Mouse (Mus musculus) liver, adult (tissue): ENCODE measurements around the gene Atmin.
A peak's percentile ranks its signal among the peaks of the same experiment; 100 is the strongest.

Experiments used
- GATA4 ChIP-seq: IDR thresholded peaks from 2 replicates; pipeline ENCODE4 v1.6.1; 2014; ENCODE audit warnings: mild to moderate bottlenecking, low read length; ENCODE audit not compliant: insufficient replicate concordance

Gene Atmin

GRCm38 (mm10) chr8:116993095-116993867, 50.1 kb downstream of the Atmin start, which contains the start of gene Gcsh:
Gcsh (minus strand) TSS chr8:116993537.
- TF ChIP-seq GATA4: peak; percentile 53; the same call in 1 of the 2 replicates

DNA sequence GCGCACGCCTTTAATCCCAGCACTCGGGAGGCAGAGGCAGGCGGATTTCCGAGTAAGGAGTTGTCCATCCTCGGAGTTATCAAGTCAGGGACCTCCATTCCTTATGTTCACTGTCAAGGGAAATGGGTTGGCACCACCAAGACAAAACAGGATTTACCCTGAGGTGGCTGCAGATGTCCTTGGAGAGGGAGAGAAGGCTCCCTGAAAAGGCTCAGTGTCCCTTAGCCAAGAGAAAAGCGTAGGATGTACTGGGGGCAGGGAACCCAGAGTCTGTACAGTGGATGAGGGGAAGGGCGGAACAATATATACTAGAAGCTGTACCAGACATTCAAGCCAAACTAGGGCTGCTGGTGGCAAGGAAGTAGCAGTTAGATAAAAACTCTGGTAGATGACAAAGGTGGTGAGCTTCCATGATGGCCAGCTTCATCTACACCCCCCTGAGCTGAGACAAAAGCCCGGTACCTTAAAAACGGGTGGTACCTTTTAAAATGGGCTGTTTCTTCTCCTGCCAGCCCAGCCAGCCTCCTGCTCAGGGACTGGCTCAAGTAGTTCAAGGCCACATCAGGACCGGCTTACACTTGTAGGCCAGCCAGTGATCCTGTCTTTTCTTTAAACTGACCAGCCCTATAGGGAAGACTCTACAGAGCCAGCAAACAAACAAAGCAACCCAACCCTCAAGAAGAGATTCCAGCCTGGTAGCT, 51.0 kb downstream of the Atmin start:
- no peak for TF ChIP-seq GATA4
